Mouse (Mus musculus) right cerebral cortex, postnatal 36 days (tissue): ENCODE measurements at regions not wholly inside any gene's neighbourhood (a gene's known extent, or its start where the extent isn't known, plus 50 kb on each side); places are given as distances from the start of the nearest gene placed in this dataset.
A peak's percentile ranks its signal among the peaks of the same experiment; 100 is the strongest.

Source experiments
- DNase-seq, 2 experiments: peaks; one replicate each; pipeline ENCODE4 v3.0.0; 2022; ENCODE audit warnings: low spot score in 2 of 2, mixed read lengths in 1 of 2

DNA sequence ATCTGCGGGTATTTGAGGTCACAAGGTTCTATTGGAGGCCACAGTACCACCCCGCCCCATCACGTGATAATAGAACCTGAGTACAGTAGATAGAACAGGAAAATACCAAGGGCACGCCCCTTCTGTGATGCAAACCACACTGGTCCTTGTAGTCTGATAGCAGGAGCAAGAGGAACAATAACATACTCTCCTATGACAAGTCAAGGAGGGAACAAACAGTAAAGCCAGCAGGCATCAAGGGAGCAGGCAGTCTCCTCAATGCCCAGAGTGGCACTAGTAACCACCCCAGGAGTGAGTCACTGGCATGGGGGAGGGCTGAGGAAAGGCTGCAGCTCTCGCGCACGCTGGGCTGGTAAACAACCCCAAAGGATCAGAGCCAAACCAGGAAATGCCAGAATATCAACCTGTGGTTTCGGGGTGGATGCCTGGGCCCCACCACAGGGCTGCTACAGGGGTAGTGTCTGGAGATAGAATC is 150.5 kb upstream of the Tmc1 start:
- no peak for DNase-seq

DNA sequence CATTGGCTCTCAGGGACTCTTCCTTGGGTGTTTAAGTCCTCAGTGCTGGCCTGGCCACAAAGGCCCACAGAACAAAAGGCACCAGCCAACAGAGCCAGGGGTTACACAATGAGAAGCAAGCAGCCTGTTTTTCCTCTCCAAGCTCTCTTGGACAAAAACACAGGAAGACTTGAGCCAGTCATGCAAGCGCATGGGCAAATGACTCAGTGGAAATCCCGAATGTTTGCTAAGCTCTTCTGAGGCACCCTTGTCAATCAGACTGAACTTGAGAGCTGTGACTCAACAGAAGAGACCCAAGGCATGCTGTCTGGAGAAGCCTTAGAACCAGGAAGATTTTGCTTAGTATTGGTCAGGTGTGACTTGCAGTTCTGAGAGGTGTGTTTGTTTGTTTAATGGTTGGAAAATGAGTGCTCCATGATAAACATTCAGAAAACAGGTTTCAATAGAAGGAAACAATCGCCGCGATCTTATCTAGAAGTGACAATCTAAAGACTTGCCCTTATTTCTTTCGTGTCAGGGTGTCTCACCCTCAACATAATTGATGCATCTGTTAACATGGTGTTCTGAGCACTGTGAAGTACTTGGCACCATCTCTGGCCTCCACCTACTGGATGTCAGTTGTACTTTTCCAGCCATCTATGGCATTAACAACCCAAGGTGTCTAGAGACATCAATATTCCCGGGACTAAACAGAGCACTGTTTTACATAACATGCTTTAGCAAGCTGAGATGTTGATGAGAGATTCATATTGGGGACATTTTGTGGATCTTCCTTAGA is 124.0 kb upstream of the Tmc1 start:
- DNase-seq, result no peak

DNA sequence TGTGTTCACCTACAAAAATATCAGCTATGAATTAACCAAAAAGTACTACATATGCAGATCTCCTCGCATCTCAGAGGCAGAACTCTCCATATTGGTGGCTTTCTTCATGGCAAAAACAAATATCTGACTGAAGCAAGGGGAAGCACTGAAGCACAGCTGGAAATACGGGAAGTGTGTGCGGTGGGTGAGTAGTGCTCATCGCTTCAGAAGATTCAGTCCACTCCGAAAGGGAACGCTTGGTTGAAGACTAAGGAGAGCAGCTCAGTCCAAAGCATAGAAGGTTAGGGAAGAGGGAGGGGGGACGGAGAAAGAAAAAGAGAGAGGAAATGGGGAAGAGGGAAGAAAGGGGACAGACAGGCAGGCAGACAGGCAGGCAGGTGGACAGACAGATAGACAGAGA is 114.4 kb upstream of the Tmc1 start:
- no peak for DNase-seq

DNA sequence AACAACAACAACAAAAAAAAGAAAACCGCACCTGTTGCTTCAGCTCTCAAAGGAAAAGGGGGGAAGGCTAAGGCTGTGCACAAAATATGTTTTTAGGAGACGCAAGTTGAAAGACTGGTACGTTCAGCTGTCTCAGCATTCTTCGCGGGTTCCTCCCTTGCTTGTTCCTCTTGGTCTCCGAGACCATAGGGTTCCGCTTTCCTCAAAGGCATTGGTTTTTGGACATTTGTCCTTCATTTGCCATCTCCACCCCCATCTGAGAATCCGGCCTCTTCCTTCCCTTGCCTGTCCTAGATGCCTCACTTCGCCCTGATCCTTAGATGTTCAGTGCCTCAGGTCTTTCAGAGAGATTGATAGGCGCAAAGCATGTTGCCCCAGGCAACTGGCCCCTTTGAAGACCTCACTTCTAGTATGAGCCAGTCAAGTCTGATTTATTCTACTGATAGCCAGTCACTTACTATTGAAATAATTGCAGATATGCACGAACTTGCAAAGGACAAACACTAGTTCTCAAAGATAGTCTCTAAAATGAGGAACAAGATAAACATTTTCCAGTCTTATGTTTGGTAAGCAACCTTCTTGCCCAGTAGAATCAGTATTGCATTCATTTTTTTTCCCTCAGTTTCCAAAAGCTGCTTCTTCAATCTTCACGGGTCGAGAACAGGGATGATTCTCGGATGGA is 112.6 kb upstream of the Tmc1 start:
- DNase-seq, result no peak

DNA sequence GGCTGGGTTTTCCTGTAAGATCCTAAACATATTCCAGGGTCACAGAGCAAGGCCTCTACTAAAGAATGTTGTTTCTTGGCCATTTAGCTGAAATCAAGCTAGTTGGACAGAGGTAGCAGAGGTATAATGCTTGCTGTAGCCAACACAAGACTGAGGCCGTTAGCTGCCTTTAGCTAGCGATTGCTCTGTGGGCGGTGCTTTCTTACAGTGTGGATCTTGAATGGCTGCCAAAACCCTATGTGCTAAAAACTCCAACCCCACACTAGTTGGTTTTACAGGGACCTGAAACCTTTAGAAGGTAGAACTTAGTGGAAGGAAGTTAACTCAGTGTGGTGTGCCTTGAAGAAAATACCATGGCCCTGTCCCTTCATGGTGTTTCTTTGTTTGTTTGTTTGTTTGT is 110.9 kb upstream of the Tmc1 start:
- peak in 1 of 2 experiments; percentile 49 for DNase-seq

DNA sequence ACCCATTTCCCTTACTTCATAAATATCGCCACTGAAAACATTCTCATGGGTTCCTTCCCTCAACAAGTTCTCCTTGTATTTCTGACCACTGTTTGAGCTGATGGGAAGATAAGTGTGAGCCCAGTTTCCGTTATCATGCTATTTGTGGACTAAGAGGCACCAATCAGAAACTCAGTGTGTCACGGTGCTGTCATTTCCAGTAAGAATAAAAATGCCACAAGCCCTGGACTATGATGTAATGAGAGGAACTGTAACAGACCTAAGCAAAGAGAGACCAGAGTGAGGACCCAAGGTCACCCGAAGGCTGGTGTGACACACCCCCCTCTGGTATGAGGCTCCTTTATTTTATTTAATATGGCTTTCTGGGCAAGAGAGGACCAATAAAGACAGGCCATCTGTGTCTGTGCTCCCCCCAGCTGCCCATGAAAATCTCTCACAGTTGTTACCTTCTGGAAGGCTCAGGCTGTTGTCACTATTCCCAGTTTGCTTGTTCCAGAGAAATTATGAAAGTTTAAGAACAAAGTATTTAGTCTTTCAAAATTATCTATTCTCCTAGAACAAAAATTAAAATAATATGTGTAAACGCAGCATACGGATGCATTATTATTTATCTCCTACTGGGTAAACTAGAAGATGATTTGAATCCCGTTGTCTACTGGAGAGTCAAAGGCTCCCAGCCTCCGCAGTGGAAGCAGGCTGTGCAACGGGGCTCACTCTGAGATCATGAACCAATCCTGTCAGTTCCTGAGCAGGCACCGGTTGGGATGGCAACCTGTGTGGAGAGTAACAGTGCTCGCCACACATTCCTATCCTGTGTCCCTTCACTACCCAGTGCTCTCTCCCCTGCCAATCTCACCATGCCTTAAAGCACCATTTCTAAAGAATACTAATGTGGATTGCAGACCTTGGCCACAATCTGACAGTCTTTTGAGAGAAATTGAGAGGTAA is 99.9 kb upstream of the Tmc1 start:
- DNase-seq, result no peak

DNA sequence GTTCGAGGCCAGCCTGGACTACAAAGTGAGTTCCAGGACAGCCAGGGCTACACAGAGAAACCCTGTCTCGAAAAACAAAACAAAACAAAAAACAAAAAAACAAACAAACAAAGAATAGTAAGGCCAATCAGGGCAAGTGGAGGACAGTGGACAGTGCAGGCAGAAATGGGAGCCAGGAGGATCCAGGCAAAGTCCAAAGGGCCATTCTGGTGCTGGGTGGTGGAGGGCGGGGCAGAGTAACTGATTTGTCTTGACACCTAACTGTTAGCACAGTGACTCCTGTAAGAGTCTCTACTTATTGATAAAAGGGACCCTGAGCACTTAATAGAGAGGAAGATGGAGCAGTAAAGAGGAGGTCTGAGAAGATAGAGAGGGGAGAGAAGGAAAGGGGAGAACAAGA is 98.8 kb upstream of the Tmc1 start:
- no peak for DNase-seq

DNA sequence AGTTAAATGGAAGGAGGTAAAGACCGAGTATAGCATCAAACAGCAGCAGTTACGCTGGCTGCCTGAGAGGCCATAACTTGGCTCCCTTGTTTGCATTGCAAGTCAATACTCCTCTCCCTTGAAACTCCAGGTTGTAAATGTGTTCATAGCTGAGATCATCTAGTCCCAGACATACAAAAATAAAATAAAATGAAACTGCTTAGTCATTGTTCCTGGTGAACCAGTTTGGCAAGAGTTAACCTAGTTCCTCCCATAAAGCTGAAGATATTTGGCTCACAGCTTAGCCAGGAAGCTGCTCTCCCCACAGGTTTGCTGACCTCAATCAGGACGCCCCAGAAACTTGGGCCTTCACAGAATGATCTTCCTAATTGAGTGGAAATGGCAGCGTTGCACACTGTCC is 97.9 kb upstream of the Tmc1 start:
- DNase-seq, result no peak

DNA sequence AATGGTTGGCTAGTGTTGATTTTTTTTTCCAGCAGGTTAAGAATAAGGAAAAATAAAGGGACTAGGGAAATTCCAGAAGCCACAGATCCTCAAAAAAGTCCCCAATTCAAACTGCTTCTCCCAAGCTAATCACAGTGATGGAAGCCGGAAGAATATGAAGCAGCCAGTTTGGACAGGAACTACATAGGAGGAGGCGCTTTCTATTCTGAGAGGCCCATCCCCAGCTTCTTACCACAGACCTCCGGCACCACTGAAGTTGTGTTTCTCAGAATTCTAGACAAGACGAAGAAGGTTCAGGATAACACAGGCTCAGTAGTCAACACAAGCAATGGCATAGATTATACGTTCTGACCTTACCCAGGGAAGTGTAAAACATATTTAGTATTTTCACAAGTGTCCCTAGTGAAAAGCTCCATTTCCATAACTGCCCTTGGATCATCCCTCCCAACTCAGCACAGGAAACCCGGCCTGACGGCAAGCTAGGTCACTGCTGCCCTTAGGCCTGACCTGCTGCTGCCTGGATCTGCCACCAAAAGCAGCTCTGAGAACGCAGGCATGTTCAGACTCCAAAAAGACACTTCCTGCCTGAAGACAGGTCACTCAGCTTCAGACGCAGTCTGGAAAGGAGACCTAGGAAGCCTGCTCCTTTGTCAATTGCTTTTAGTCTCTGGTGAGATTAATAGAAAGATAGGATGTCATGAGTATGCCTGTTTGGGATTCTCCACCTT is 97.2 kb upstream of the Tmc1 start:
- DNase-seq, result no peak

DNA sequence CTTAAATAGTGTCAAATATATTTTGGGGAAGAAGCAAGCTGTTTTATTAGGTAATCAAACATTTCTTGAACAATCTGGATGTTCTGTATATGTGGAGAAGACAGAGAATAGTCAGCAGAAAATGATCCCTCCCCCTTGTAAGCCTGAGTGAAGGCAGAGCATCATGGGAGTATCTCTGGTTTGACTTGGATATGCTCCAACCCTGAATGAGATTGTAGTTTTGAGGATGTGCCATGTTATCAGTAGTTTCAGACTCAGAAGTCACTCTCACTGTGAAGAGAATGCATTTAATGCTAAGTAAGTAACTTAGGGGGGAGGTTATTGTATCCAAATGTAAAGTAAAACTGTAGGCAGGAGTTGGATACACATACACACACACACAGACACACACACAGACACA is 95.3 kb upstream of the Tmc1 start:
- DNase-seq, result no peak

DNA sequence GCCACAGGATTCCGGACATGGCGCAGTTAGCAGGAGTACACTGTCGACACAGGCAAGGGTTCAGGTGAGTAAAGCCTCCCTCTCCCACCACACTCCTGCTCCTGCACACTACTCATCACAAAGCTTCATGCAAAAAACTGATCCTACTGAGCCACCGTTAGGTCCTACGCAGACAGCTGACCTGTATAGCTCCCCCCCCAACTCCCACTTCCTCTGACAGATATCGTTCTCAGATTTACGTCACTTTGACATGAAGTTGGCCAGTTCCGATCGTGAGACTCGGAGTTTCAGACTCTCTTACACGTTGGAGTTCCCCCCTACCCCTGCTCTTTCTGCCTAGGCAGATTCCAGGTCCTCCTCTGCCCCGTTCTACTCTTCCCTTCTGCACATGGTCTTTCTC is 91.6 kb upstream of the Tmc1 start:
- no peak for DNase-seq

DNA sequence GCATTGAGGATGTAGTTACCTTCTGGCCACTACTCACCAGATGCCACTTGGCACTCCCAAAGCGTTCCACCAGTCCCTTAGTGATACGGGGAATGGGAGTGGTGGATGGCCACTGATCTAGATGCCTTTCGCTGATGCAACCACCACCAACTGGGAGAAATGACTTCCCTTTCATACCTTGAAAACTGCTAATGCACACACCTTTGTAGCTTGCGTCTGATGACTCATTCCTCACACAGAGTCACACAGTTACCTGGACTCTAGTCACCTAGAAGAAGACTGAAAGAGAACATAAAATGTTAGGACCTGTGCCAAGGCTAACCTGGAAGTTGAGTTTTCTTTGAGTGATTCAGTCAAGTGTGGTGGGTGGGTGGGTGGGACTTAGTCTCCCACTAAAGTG is 90.0 kb upstream of the Tmc1 start:
- DNase-seq, result no peak

DNA sequence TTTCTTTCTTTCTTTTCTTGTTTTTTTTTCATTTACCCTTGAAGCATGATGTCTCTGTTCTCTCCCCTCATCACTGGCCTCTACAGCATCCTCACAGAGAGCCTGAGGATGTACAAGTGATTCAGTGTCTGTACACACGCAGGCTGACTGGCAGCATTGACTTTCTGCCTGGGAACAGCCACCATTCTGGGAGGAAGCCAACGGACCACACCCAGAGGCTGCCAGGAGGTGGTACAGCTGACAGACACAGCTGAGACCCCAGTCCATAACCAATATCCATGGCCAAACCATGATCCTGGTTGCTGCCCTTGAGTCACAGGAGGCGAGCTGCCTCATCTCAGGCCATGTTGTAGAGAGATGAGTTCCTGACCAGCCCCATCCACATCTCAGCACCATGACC is 88.5 kb upstream of the Tmc1 start:
- no peak for DNase-seq

DNA sequence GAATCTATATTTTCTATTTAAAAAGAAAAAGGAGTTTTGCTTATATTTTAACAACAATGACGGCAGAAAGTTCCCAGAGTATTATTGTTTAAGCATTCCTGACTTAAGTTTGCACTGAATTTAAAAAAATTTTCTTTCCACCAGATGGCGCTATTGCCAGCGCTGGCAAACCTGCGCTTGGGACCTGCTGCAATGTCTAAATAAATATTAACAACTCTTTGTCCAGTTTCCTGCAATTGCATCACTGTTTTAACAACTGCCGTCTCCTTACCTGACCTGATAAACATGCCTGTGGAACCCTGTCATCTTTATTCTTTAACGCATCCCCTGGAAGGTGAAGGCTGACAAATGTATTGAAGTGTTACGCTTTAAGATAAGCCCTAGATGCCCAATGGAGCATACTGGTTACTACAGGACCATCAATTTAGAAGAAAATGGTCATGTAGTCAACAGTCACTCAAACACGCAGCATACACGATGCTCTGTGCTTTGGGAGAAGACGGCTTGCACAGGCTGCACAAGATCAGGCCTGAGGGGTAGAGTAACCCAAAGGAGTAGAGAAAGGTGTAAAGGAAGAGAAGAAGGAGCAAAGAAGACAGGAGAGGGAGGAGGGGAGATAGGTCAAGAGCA is 83.6 kb upstream of the Tmc1 start:
- DNase-seq, result no peak

DNA sequence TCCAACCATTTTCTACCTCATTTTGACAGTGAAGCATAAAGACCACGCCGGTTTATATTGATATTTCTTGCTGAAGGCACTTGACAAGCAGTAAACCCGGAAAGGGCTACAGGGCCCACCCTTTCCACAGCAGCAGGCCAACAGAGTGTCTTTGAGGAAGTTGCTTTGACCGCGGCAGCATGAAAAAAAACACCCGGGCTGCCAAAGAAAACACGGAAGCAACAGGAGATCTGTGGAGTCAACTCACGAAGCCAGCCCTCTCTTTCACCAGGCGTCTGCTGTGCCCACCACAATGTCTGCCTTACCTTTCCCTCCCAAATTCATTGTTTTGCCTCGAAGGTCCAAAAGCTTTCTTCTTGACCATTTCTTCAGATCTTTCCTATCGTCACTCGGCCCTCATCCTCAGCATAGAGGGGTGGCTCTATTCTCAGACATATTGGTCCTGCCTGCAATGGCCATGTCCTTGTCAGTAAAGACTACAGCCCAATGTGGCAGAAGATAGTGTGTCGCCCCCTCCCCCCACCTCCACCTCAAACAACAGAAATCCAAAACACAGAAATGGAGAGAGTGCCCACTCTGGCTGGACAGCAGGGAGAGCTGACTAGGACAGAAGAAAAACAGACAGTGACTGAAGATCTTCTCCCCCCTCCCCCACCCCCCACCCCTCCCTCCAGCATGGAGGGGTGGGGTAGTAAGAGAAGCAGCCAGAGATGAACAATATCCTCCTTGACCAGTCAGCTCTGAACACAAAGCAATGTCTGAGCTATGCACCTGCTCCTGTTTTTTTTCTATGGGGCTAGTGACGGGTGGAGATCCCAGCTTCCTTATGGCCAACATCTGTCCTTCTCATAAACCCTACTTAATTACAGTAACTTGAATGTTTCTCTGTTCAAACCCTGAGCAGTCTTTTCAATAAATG is 82.8 kb upstream of the Tmc1 start:
- peak; percentile 8 to 27 for DNase-seq

DNA sequence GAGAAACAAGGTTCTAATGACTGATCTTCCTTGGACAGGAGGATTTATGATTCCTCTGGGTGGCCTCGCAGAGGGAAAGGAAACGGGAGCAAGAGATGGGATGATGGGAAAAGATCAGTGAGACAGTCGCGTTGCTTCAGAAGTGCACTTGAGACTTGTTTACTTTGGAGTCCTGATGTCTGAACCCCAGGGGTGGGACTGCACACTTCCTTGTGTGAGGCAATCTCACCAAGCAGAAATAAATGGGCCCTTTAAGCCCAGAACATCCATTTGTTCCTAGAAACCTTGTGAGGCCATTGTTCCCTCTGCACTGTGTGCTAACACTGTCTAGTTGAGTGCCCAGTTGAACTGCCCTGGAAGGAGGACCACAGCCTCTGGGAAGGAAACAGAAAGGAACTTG is 81.5 kb upstream of the Tmc1 start:
- no peak for DNase-seq

DNA sequence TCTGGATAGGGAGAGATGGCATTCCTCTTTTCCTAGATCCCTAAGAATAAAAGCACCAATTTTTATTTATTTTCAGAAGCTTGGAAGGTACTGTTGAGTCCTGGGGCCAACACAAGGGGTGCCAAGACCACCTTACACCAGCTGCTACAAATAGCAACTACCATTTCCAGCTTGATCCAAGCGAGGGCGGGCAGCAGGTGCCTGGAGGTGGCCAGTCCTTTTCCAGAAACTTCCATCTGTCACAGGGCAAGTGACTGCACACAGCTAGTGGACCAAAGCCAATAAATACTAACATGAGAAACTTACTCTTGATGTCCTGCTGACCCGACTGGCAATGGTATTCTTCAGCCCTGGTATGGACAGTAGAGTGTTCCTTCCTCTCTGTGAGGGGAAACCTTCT is 80.0 kb upstream of the Tmc1 start:
- DNase-seq, result no peak

DNA sequence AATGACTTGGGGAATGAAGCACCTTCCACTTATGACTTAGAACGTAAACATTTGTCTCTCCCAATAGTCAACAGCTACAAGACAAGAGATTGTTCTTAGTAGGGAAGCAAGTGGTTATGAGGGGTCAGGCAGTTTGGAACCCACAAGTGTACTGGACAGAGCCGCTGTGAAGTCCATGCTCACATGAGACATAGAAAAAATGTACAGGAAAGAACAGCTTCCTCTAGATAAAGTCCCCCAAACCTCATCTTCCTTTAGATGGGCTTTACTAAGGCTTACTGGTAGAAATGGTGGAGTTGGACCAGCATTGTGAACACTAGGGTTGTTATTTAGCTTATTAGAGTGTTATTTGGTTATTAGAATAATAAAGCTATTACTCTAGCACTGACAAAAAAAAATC is 78.6 kb upstream of the Tmc1 start:
- no peak for DNase-seq

DNA sequence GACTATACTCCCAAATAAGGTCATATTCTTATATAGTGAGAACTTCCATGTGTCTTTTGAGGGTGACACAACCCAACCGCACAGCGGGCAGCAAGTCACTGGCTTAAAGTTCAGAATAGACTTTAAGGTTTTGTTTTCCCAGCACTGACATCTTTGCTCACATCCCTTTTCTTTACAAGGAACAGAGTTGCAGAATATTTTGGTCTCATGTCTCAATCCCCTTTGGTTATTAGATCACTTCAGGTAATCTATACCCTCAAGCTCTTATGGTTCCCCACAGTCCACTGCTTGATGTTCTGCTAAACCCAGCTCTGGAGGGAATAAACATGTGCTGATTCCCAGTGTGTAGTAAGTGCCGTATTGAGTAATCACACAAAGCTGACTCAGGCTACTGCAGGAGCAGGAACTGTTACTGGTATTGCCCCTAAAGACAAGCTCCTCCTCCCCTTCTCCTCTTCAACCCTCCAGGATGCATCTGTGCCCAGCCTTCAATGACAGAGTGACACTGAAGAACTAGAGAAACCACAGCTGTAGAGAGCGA is 77.8 kb upstream of the Tmc1 start:
- DNase-seq, result no peak

DNA sequence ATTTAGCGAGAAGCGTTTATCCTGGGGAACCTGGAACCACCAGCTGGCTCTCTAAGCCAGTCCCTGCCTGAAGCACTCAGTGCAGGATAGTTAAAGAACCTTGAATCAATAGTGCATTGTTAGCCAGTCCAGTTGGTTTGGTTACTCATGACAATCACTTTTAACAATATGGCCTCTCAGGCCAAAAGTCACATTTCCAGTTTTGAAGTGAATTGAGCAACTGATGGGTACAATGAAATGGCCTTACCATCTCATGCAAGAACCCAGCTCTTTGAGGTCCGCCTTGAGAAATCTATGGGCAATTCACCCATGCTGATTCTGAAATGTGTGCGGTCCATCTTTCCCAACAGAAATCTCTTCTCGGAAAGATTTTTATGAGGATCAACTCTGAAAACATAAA is 77.0 kb upstream of the Tmc1 start:
- no peak for DNase-seq
